Mouse (Mus musculus) liver, adult (tissue): Measurements from ENCODE around the gene Tanc1.

Source experiments
- GATA4 ChIP-seq: IDR thresholded peaks from 2 replicates; pipeline ENCODE4 v1.6.1; 2014; ENCODE audit warnings: mild to moderate bottlenecking, low read length; ENCODE audit not compliant: insufficient replicate concordance

The Tanc1 gene

DNA sequence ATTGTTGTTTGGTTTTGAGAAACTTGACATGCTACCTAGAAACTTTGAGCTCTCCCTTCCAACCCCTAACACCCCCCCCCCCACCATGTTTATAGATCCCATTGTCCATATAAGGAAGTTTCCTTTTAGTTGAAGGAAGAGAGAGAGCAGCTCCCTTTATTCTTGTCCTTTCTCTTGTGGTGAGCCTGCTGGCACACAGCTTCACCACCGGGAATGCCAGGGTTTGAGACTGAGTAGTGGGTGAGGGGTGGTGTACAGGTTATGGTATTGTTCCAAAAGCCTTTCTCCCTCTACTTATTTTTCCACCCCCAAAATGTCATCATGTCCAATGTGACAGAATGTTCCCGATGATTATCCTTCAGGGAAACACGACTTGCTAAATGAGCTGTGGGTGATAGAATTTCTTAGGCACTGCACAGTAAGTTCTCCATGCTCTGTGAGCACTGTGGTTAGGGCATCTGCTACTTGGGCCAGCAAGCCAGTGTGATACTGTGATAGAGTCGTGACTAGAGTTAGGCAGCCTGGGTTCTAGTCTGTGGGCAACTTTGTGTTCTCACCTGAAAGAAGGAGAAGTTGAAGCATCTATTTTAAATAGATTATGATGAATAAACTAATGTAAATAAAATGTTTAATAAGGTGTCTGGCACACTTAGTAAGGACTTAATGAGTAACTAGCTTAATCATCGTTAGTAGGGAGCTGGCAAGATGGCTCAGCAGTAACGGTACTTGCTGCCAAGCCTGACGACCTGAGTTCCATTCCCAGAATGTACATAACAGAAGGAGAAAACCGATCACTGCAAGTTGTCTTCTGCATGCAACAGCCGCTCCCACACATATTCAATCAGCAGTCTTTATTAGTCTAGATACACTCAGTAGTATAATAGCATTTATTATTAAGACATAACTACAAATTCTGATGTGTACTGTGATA lies 102.0 kb downstream of the Tanc1 start:
- no peak for TF ChIP-seq GATA4

DNA sequence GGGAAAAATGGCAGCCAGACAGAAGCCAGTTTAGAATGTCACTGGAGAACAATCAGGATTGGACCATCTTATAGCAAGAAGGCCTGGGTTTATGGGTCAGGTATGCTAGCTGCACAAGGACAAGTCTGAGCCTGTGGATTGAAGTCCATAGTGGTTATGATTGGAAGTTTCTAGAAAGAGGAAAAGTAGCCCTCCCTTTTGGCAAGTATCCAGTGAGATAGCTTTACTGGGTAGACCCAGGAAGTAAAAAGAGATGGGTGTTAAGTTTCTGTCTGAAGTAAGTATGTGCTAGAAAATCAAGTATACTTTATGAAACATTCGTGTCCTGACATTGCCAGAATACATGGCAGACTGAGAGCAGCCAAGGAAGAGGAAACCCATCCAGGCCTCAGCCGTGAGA lies 103.2 kb downstream of the Tanc1 start:
- TF ChIP-seq GATA4, result no peak

DNA sequence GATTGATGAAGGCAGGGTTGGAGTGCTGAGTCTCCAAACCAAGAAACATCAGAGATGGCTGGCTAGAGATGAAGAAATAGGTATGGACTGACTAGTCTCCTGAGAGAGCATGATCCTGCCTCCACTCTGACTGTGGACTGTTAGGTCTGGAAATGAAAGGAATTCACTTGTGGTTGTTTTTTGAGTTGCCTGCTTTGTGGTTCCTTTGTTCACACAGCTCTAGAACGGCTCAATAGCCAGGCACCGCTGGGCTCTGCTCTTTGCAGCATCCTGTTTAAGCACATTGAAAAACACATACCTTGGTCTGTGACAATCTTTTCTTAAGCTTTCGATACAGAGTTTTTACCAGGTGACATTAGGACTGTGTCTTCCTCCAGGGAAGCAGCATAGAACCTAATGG lies 104.6 kb downstream of the Tanc1 start:
- no peak for TF ChIP-seq GATA4

DNA sequence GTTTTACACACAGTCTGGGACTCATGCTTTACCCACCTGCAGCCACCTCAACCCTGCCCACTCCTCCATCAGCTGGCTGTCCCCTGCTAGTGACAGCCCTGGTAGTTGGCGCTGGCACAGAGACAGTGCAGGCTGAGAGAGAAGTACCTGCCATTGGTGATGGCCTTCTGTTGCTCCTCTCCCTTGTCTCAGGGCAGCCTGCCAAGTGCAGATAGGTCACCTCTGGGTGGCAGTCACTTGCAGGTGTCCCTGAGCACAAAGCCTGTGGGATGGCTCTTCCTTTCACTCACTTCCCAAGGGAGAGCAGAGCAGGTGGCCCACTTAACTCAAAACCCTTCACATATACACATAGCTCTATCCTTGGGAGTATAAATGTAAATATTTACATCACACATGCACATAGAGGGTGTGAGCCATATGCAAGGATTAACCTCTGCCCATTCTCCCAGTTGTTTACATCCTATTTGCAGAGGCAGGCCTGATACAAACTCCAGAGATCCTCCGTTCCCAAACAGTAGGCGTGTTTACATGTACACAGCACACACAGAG lies 106.0 kb downstream of the Tanc1 start:
- TF ChIP-seq GATA4, result no peak

DNA sequence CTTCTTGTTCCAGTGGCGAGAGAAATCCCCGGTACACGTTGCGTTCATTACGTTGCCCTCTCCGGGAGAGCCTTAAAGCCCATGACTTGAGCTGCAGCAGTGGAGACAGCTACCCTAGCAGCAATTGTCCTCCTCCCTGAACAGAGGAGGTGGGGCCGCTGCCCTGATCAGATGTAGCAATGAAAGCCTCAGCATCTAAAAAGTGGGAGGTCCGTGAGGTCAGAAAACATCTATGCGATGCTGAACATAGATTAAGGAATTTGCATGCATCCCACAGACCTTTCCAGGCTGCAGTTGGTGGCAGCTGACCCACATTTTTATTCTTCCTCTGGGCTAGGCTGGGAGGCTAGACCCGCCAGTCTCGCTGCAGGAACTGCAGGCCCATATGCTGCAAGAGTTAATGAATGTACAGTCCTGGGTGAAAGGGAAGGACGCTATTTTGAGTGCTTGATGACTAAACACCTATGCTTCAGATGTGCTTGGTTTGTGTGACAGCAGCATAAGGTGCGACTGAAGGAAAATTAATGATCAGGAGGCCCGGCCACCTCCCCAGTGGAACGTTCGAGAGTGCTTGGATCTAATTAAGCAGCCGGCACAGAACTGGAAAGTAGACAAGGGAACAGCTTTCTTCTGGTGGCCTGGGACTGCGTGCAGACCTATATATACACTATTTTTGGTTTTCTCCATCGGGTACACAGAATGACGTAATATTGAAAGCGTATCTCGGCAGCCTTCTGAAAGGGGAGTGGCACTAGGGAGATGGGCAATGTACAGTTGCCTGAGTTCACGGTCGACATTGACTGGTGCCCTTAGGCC lies 107.0 kb downstream of the Tanc1 start:
- no peak for TF ChIP-seq GATA4

DNA sequence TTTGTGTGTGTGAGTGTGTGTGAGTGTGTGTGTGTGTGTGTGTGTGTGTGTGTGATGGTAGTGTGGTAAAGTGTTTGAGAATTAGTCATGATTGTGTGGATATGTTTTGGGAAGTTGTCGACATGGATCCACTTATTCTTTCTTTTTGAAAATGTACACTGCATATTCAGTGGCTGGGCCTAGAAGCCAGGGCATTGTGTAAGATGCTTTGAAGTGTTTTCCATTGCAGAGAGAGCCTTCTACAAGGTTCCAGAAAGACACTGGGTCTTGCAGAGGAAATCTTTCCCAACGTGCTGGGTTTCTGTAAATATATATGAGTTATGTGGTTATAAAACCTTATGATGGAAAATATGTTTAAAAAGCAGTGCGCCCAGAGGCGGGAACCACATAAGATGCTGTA lies 108.0 kb downstream of the Tanc1 start:
- TF ChIP-seq GATA4, result no peak

DNA sequence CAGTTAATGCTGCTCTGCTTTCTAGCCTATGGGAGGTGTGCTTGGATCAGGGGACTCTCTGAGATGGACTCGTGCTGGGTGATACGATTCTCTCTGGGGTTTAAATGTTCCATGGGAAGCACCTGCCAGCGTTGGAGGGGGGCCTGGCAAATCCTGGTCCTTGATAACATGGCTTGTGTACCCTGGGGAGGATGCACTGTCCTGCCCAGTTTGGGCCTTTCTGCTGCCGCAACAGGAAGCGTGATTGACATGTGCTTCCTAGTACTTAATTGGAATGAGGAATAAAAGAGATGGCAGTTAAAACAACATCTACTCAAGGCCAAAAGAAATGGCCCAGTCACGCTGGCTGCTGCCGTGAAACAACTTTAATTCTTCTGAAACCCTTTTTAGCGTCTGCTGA lies 109.3 kb downstream of the Tanc1 start:
- TF ChIP-seq GATA4, result no peak

DNA sequence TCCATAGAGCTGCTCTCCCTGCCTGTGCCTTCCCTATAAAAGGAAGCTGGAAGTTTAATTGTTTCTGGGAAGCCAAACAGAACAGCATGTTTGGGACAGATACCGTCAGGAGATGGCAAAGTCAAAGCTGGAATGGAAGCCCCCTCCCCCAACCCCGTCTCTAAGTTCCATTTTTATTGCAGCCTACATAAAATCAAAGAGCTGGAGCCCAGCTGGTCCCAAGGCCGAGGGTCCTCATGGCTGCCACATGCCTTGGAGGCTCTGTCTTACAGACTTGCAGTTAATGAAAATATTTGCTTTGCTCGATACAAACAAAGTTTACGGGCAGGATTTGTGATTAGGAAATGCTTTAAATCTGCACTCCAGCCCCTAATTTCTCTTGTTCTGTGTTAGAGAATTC lies 109.9 kb downstream of the Tanc1 start:
- no peak for TF ChIP-seq GATA4

DNA sequence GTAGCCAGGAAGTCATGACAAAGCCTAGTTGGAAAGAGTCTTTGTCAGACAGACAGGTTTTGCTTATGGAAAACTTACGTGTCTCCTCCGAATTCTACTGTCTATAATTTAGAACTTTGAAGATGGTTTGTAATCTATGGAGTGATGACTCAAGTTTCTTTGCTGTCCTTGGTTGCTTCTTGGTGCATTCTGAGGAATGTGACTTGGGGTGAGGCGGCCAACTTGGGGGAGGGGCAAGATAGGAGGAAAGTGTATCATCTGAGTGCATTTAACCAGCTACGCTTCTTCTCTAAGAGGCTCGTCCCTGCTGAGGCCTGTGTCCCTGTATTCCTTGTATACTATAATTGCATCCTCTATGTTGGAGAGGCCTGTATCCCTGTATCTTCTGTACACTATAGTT lies 111.5 kb downstream of the Tanc1 start:
- TF ChIP-seq GATA4, result no peak

DNA sequence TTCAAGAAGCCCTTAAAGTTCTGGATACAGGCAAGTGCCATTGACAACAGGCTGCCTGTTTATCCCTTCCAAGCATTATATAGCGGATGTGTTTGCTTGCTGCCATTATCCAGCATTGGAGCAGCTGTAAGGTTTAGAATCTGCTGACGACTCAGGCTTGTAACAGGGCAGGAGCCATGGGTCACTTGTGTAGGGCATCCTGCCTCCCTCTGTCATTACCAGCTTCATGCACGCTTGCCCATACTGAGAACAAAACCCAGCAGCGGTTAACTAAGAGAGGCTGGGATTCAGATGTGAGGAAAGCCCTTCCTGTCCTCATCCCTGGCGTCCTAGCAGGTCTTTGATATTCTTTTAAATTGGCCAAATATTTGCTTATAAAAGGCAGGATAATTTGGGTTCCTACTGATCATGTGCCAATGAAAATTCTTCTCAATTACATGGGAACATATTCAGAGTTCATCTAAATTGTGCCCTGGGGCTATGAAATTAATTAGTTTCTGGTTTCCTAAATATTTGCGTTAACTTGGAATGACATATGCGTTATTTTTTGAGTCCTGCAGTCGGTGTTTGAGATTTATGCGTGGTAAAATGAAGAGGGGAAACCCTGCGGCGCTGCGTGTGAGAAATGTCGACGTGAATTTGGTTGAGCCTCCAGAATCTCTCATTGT lies 113.8 kb downstream of the Tanc1 start:
- no peak for TF ChIP-seq GATA4

DNA sequence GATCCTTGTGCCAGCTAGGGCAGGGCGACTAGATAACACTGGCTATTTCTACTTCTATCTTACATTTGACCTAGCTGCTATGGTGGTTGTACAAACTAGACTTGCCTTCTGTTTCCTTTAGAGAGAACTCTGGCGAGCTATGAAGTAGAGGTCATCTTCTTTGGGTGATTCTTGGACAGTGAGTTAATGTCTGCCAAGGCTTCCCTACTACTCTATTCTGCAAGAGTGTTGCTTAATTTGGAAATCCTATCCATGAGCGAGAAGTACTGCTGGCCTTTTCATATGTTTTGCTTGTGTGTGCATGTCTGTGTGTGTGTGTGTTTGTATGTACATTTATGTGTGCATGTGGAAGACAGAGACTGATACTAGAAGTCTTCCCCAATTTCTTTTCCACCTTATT lies 120.0 kb downstream of the Tanc1 start:
- TF ChIP-seq GATA4, result no peak

DNA sequence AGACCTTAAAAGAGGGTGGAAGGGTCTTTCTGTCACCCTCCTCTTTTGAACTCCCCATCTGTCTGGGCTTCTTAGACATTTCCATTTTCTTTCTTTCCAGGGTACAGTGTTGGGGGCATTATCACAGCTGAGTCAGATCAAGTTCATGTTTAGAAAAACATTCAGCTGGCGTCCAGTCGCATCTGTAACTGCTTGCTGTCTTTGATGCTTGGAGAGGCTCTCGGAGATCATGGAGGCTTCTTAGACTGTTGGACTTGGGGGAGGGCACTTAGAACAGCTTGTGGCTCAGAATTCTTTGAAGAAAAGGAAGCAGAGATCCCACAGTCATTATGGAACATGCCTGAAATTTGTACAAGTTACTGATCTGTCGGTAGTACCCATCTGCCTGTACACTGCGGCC lies 121.6 kb downstream of the Tanc1 start:
- no peak for TF ChIP-seq GATA4

DNA sequence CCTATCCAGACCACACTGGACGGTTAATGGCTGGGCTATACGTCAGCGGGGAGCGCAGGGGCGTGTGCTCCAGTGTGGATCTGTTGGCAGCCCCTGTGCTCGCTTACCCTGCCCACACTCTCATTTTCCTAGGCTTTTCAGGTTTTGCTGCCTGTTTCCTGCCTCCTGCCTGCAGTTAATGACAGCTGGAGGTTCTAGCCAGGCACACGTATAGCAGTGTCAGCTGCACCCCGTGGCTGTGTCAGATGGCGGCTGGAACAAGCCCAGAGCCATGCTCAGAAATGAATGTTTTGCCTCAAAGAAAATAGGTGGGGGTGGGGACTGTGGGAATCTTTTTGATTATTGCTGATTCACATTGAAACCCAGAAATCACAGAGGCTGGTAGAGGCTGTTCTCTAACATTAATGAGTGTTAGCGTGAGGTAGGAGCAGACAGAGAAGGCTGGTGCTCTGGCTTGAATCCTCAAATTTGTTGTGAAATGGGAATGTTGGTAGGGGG lies 124.6 kb downstream of the Tanc1 start:
- TF ChIP-seq GATA4, result no peak

DNA sequence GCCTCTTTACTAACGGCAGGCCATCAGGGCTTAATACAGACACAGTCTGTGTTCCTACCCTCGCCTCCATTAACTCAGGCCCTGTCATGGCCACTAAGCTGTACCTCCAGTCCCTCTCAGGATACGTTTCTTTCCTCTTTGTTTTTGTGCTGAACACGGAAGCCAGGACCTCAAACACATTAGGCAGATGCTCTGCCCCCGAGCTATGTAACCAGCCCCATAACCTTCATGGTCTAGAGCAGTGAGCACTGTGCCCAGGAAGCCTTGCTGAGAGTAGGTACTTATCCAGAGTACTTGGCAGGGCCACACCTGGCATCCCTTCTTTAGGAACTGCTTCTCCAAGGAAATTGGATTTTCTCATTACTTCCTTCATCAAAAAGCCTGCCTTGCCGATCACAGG lies 125.5 kb downstream of the Tanc1 start:
- TF ChIP-seq GATA4, result no peak

DNA sequence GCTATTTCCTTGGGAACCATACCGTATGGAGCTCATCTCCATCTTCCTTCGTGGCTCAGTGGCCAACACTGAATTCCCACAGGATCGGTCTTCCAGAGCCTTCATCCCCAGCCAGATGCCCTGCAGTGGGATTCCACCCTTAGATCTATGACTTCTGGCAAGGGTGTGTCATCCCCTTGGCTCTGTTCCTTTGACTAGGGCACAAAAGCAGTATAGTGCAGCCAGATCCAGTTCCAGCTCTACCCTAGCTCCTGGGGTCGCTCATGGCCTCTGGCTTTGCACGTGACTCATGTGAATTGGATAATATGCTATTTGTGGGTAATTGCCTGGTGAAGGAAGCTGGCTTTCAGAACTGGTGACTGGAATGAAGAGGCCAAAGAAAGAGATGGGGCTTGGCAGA lies 126.5 kb downstream of the Tanc1 start:
- TF ChIP-seq GATA4, result no peak

DNA sequence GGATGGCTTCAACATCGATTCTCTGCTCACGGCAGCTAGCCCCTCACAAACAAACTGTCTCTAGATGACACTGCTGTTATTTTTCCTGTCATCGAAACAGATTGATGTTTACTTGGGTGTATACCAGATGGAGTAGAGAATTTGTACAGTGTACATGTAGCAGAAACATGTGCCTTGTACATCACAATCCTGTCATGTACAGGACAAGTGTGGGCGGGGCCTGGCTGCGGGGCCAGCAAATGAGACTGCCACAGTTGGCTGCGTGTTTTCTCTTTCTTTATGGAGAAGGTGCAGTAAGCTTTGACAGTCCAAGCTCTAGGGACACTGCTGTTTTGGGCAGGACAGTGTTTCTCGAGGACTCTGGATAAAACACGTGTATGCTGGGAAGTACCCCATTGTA lies 127.2 kb downstream of the Tanc1 start:
- TF ChIP-seq GATA4, result no peak
